8 mouse cellular contexts compared by ENCODE assay signal in the genomic region with DNA sequence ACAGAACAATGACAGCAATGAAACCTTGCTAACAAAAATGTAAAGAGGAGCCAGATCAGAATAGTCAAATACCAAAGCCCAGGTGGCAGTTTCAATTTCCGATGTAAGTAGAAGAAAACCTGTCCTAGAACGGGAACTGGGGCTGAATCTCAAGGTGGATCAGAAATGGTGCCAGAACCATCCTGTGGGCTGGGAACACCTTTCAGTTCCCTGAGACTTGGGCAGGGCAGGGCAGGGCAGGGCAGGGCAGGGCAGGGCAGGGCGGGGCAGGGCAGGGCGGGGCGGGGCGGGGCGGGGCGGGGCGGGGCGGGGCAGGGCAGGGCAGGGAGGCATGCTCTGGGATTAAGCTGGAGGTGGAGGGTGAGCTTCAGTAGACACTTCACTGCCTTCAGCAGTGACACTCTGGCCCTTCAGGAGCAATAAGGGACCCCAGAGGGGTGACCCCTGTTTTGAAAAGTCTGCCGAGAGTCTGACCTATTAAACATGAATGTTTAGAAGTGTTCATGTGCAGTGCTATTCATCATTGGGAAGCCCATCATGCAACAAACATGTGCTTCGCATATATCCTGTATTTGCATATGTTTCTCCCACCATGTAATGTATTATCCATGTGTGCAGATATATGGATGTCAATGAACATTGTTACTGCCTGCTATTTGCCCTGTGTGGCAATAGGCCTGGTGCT.
DNase-seq lines count a peak whose midpoint lies in the region; ATAC-seq and TF ChIP-seq lines count a peak whose summit lies in the region.

No protein-coding gene starts in this region.

- no peaks in the 10 kb centered on the region for H3K79me2 ChIP-seq in heart, adult 2 months (replicated peaks; ENCODE audit: control insufficient read depth, insufficient read depth, low read length)

- 41% methylated on average over 8 of the region's 12 CpGs for WGBS in heart, adult 2 months
- 13% methylated on average over 10 of the region's 12 CpGs for WGBS in forebrain, embryonic 12.5 days
- 24% methylated on average over 5 of the region's 12 CpGs for WGBS in limb, embryonic 14.5 days

- no peak for DNase-seq in heart, adult 2 months
- no peak for DNase-seq in heart, adult 18-20 months
- no peak for DNase-seq in limb, embryonic 14.5 days (ENCODE audit: low spot score)
- no peak for DNase-seq in right cerebral cortex, adult 2 months (ENCODE audit: low spot score in 2 of 2)
- DNase-seq in yolk sac, embryonic 10.5 days (ENCODE audit: low spot score) = no peak

- H3K27ac ChIP-seq in heart, adult 2 months = peak overlapping the region; percentile 20; the same call in 1 of the 2 replicates
- no peak overlapping the region for H3K27ac ChIP-seq in forebrain, embryonic 12.5 days
- no peak overlapping the region for H3K27ac ChIP-seq in limb, embryonic 14.5 days (replicated peaks; ENCODE audit: low read depth, low read length)

- ATAC-seq in forebrain, embryonic 12.5 days (ENCODE audit: low FRiP score) = peak; percentile 47
- ATAC-seq in limb, embryonic 14.5 days (ENCODE audit: low FRiP score, low read depth) = no peak
- no peak for ATAC-seq in megakaryocyte progenitor cell, adult 5-6 weeks (replicated peaks; ENCODE audit: poor library complexity)

- no peaks in the 10 kb centered on the region for H3K27me3 ChIP-seq in heart, adult 2 months (ENCODE audit: control insufficient read depth, insufficient read depth, low read length)
- H3K27me3 ChIP-seq in E14TG2a.4 (ENCODE audit: insufficient read depth, low read length) = peaks cover 12% of the 10 kb centered on the region
- peaks cover 29% of the 10 kb centered on the region for H3K27me3 ChIP-seq in forebrain, embryonic 12.5 days
- H3K27me3 ChIP-seq in limb, embryonic 14.5 days (ENCODE audit: control insufficient read depth, insufficient read depth, low read length) = peaks cover 32% of the 10 kb centered on the region

- peak overlapping the region; percentile 57 for H3K4me3 ChIP-seq in heart, adult 2 months
- peak overlapping the region; percentile 75; the same call in 1 of the 2 replicates for H3K4me3 ChIP-seq in E14TG2a.4 (replicated peaks; ENCODE audit: low read length)
- H3K4me3 ChIP-seq in forebrain, embryonic 12.5 days (replicated peaks) = no peak overlapping the region
- H3K4me3 ChIP-seq in limb, embryonic 14.5 days (replicated peaks; ENCODE audit: low read length) = no peak overlapping the region

- no peaks in the 10 kb centered on the region for H3K9me3 ChIP-seq in E14TG2a.4 (ENCODE audit: low read length)
- no peaks in the 10 kb centered on the region for H3K9me3 ChIP-seq in forebrain, embryonic 12.5 days
- no peaks in the 10 kb centered on the region for H3K9me3 ChIP-seq in limb, embryonic 14.5 days (ENCODE audit: control insufficient read depth, low read length)

- intact Hi-C loops in heart, adult 2 months (cut with DNase I) = loop anchor here (2.0 to 10.0 kb wide), 4 partner anchors 23 to 291 kb away; no protein-coding TSS in a partner anchor

- H3K9ac ChIP-seq in heart, adult 2 months (ENCODE audit: low read depth, low read length) = no peak overlapping the region
- no peak overlapping the region for H3K9ac ChIP-seq in forebrain, embryonic 12.5 days
- no peak overlapping the region for H3K9ac ChIP-seq in limb, embryonic 14.5 days (ENCODE audit: low read depth, low read length, severe bottlenecking)

- peaks cover 7% of the 10 kb centered on the region for H3K36me3 ChIP-seq in heart, adult 2 months (ENCODE audit: control insufficient read depth, insufficient read depth, low read length)
- H3K36me3 ChIP-seq in E14TG2a.4 (ENCODE audit: insufficient read depth, low read length) = no peaks in the 10 kb centered on the region
- H3K36me3 ChIP-seq in forebrain, embryonic 12.5 days (replicated peaks) = no peaks in the 10 kb centered on the region
- H3K36me3 ChIP-seq in limb, embryonic 14.5 days (ENCODE audit: control insufficient read depth, insufficient read depth, low read length) = no peaks in the 10 kb centered on the region

- TF ChIP-seq POLR2A in heart, adult 2 months (IDR thresholded peaks at IDR 0.05; ENCODE audit: insufficient read depth, low read depth, low read length) = no peak
- TF ChIP-seq POLR2A in limb, embryonic 14.5 days (IDR thresholded peaks at IDR 0.05; ENCODE audit: borderline replicate concordance, extremely low read depth, insufficient read depth, insufficient read length) = no peak

- no peak for TF ChIP-seq CTCF in heart, adult 2 months (IDR thresholded peaks at IDR 0.05)
- TF ChIP-seq CTCF in E14TG2a.4 (conservative IDR thresholded peaks at IDR 0.05; ENCODE audit: low read length) = no peak

- peaks cover 16% of the 10 kb centered on the region for H3K4me1 ChIP-seq in heart, adult 2 months (ENCODE audit: control insufficient read depth, insufficient read depth, low read length)
- peaks cover 51% of the 10 kb centered on the region for H3K4me1 ChIP-seq in E14TG2a.4 (replicated peaks; ENCODE audit: low read depth, low read length)
- H3K4me1 ChIP-seq in forebrain, embryonic 12.5 days = peaks cover 44% of the 10 kb centered on the region
- H3K4me1 ChIP-seq in limb, embryonic 14.5 days (ENCODE audit: control insufficient read depth, insufficient read depth, low read length) = peaks cover 4% of the 10 kb centered on the region

- TF ChIP-seq EP300 in heart, adult 2 months (IDR thresholded peaks at IDR 0.05; ENCODE audit: insufficient read depth, low read depth, low read length) = no peak

- peak overlapping the region; percentile 86 for H3K4me2 ChIP-seq in forebrain, embryonic 12.5 days
- 0 out of 2 replicates have a peak overlapping the region, but pooled peaks have one; percentile 61 for H3K4me2 ChIP-seq in limb, embryonic 14.5 days (replicated peaks; ENCODE audit: low read depth, low read length, severe bottlenecking)

Comparison
In these comparisons a context has a peak if more than half of its experiments do, and no peak if none do; other contexts are left out.
1. H3K4me3 ChIP-seq: peak in heart, adult 2 months (single experiment) and E14TG2a.4 (single experiment); none in forebrain, embryonic 12.5 days (single experiment) and limb, embryonic 14.5 days (single experiment).